Mouse (Mus musculus): ENCODE measurements around the gene Gpr84. TPM values are rescaled to one million over a fixed set of nuclear protein-coding genes. Genes with fewer than 3 reads are reported as not detected.

Gpr84 gene
- total and polyA plus RNA-seq, 2 experiments from 2014 or later, result 0.30 to 0.58 TPM

- 0 out of 2 replicates have a peak overlapping the region, but pooled peaks have one; percentile 13 for H3K4me3 ChIP-seq (ENCODE audit: low read length)
- ATAC-seq, result 0 out of 2 replicates have a peak, but pooled peaks have one; percentile 4
- H3K4me1 ChIP-seq (ENCODE audit: insufficient read depth, low read length), result peaks cover 39% of the 10 kb centered on the region
Measured at GRCm38 (mm10) chr15:103299644-103300043, 10.8 kb downstream of the Gpr84 start.

GRCm38 (mm10) chr15:103298861-103299616 is 11.4 kb downstream of the Gpr84 start:
- Histone ChIP-seq H3K27ac (peak overlapping the region; percentile 91), H3K4me3 (ENCODE audit: low read length) (no peak overlapping the region), H3K4me1 (ENCODE audit: insufficient read depth, low read length) (peaks cover 33% of the 10 kb centered on the region), H3K36me3 (ENCODE audit: insufficient read depth, low read length) (peaks cover 5% of the 10 kb centered on the region; the same call in 1 of the 2 replicates), H3K4me2 (ENCODE audit: low read depth, low read length) (peak overlapping the region; percentile 50; the same call in 1 of the 2 replicates), H3K27me3 (ENCODE audit: insufficient read depth, low read length) (no peaks in the 10 kb centered on the region), H3K9me3 (ENCODE audit: low read length) (no peaks in the 10 kb centered on the region), H3K9ac (replicated peaks; ENCODE audit: low read length) (peak overlapping the region; percentile 50; the same call in 1 of the 2 replicates)
- WGBS, result 56% methylated on average over 5 of the region's 5 CpGs
- DNase-seq (ENCODE audit: low spot score), result no peak
- no peak for ATAC-seq
- TF ChIP-seq CTCF (IDR thresholded peaks at IDR 0.05; ENCODE audit: low read depth), result no peak

More at GRCm38 (mm10) chr15:103299644-103300043, 10.8 kb downstream of the Gpr84 start:
- Histone ChIP-seq H3K27ac (peak overlapping the region; percentile 91), H3K9ac (replicated peaks; ENCODE audit: low read length) (peak overlapping the region; percentile 50), H3K27me3 (ENCODE audit: insufficient read depth, low read length) (no peaks in the 10 kb centered on the region), H3K4me2 (ENCODE audit: low read depth, low read length) (peak overlapping the region; percentile 50), H3K36me3 (ENCODE audit: insufficient read depth, low read length) (peaks cover 5% of the 10 kb centered on the region; the same call in 1 of the 2 replicates), H3K9me3 (ENCODE audit: low read length) (no peaks in the 10 kb centered on the region)
- peak; percentile 64 for DNase-seq (ENCODE audit: low spot score)
- TF ChIP-seq CTCF (IDR thresholded peaks at IDR 0.05; ENCODE audit: low read depth), result no peak
- WGBS, result 17% methylated on average over 8 of the region's 8 CpGs

DNA sequence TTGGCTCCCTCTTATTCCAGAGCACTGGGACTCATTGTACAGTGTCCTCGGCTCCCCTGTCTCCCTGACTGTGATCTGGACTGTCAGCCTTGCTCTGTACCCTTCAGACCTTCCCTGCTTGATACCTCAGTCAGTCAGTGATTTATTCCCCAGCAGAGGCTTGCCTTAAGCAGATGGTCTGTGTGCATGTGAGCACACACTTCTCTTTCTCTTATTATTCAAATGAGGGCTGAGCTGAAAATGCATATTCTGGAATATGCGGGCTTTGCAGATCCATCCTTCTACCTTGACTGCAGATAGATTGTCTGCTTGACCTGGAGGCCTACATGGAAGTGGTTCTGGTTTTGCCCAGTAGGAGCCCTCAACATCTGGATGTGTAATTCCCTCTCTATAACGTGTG is 12.4 kb downstream of the Gpr84 start:
- Histone ChIP-seq H3K27ac (peak overlapping the region; percentile 37), H3K9ac (replicated peaks; ENCODE audit: low read length) (no peak overlapping the region), H3K36me3 (ENCODE audit: insufficient read depth, low read length) (peaks cover 5% of the 10 kb centered on the region; the same call in 1 of the 2 replicates), H3K4me1 (ENCODE audit: insufficient read depth, low read length) (peaks cover 26% of the 10 kb centered on the region), H3K4me2 (ENCODE audit: low read depth, low read length) (no peak overlapping the region), H3K4me3 (ENCODE audit: low read length) (no peak overlapping the region), H3K9me3 (ENCODE audit: low read length) (no peaks in the 10 kb centered on the region), H3K27me3 (ENCODE audit: insufficient read depth, low read length) (no peaks in the 10 kb centered on the region)
- 39% methylated on average over 3 of the region's 3 CpGs for WGBS
- no peak for ATAC-seq
- DNase-seq (ENCODE audit: low spot score), result no peak
- TF ChIP-seq CTCF (IDR thresholded peaks at IDR 0.05; ENCODE audit: low read depth), result no peak

- Histone ChIP-seq H3K9me3 (ENCODE audit: low read length) (no peaks in the 10 kb centered on the region), H3K4me2 (ENCODE audit: low read depth, low read length) (no peak overlapping the region), H3K9ac (replicated peaks; ENCODE audit: low read length) (no peak overlapping the region), H3K27me3 (ENCODE audit: insufficient read depth, low read length) (no peaks in the 10 kb centered on the region), H3K4me1 (ENCODE audit: insufficient read depth, low read length) (peaks cover 21% of the 10 kb centered on the region), H3K4me3 (ENCODE audit: low read length) (no peak overlapping the region), H3K27ac (peak overlapping the region; percentile 37; the same call in 1 of the 2 replicates), H3K36me3 (ENCODE audit: insufficient read depth, low read length) (peaks cover 8% of the 10 kb centered on the region; the same call in 1 of the 2 replicates)
- DNase-seq (ENCODE audit: low spot score), result peak; percentile 19
- WGBS, result 35% methylated on average over 6 of the region's 6 CpGs
- no peak for TF ChIP-seq CTCF (IDR thresholded peaks at IDR 0.05; ENCODE audit: low read depth)
- no peak for ATAC-seq
Measured at GRCm38 (mm10) chr15:103297313-103297712, 13.1 kb downstream of the Gpr84 start.

- DNase-seq (ENCODE audit: low spot score), result no peak
- ATAC-seq, result no peak
- no peak overlapping the region for H3K4me3 ChIP-seq (ENCODE audit: low read length)
- H3K36me3 ChIP-seq (ENCODE audit: insufficient read depth, low read length), result peaks cover 10% of the 10 kb centered on the region; the same call in 1 of the 2 replicates
- peaks cover 18% of the 10 kb centered on the region for H3K4me1 ChIP-seq (ENCODE audit: insufficient read depth, low read length)
- TF ChIP-seq CTCF (IDR thresholded peaks at IDR 0.05; ENCODE audit: low read depth), result no peak
- 16% methylated on average over 5 of the region's 5 CpGs for WGBS
- no peak overlapping the region for H3K4me2 ChIP-seq (ENCODE audit: low read depth, low read length)
- no peak overlapping the region for H3K27ac ChIP-seq
- H3K9ac ChIP-seq (replicated peaks; ENCODE audit: low read length), result no peak overlapping the region
- H3K27me3 ChIP-seq (ENCODE audit: insufficient read depth, low read length), result no peaks in the 10 kb centered on the region
- H3K9me3 ChIP-seq (ENCODE audit: low read length), result no peaks in the 10 kb centered on the region
Measured at GRCm38 (mm10) chr15:103295851-103296250, 14.6 kb downstream of the Gpr84 start.

- no peak for ATAC-seq
- WGBS, result 76% methylated on average over 2 of the region's 2 CpGs
Measured at GRCm38 (mm10) chr15:103294649-103295048, 15.8 kb downstream of the Gpr84 start.

More at GRCm38 (mm10) chr15:103294649-103295048, 15.8 kb downstream of the Gpr84 start:
- no peak for DNase-seq (ENCODE audit: low spot score)
- no peak overlapping the region for H3K9ac ChIP-seq (replicated peaks; ENCODE audit: low read length)
- no peak overlapping the region for H3K4me2 ChIP-seq (ENCODE audit: low read depth, low read length)
- TF ChIP-seq CTCF (IDR thresholded peaks at IDR 0.05; ENCODE audit: low read depth), result no peak
- H3K27ac ChIP-seq, result no peak overlapping the region
- peaks cover 10% of the 10 kb centered on the region; the same call in 1 of the 2 replicates for H3K36me3 ChIP-seq (ENCODE audit: insufficient read depth, low read length)
- H3K27me3 ChIP-seq (ENCODE audit: insufficient read depth, low read length), result no peaks in the 10 kb centered on the region
- H3K4me3 ChIP-seq (ENCODE audit: low read length), result no peak overlapping the region
- H3K9me3 ChIP-seq (ENCODE audit: low read length), result no peaks in the 10 kb centered on the region
- peaks cover 7% of the 10 kb centered on the region for H3K4me1 ChIP-seq (ENCODE audit: insufficient read depth, low read length)
